Mouse (Mus musculus): Measurements from ENCODE around the gene Zc3h14. TPM values are rescaled to one million over a fixed set of nuclear protein-coding genes. Genes with fewer than 3 reads are reported as not detected.

Zc3h14 gene
- polyA plus RNA-seq, 1 experiment, result 29.6 TPM

- Histone ChIP-seq H3K36me3 (ENCODE audit: control insufficient read depth, insufficient read depth) (peaks cover 37% of the 10 kb centered on the region), H3ac (ENCODE audit: control insufficient read depth, insufficient read length, low read depth) (no peak overlapping the region), H3K27me3 (ENCODE audit: control insufficient read depth, insufficient read depth, insufficient read length) (no peaks in the 10 kb centered on the region), H3K79me3 (ENCODE audit: low read depth) (peaks cover 62% of the 10 kb centered on the region), H3K4me3 (ENCODE audit: insufficient read depth, poor library complexity, severe bottlenecking) (peak overlapping the region; percentile 42), H3K79me2 (ENCODE audit: control insufficient read depth, insufficient read depth) (peaks cover 86% of the 10 kb centered on the region)
- no peak for TF ChIP-seq MAX (IDR thresholded peaks at IDR 0.05)
- no peak for TF ChIP-seq MYOD1 (IDR thresholded peaks at IDR 0.05; ENCODE audit: control insufficient read depth, insufficient read length, low read depth)
- TF ChIP-seq CEBPB (IDR thresholded peaks at IDR 0.05; ENCODE audit: low read depth), result no peak
- no peak for TF ChIP-seq MYOG (IDR thresholded peaks at IDR 0.05; ENCODE audit: control insufficient read depth, extremely low read depth, insufficient read length)
- no peak for TF ChIP-seq FOSL1 (IDR thresholded peaks at IDR 0.05; ENCODE audit: insufficient read depth, low read length, poor library complexity, severe bottlenecking)
- TF ChIP-seq CTCF (IDR thresholded peaks at IDR 0.05; ENCODE audit: control insufficient read depth, insufficient read depth, insufficient read length), result no peak
- no peak for TF ChIP-seq USF1 (IDR thresholded peaks at IDR 0.05; ENCODE audit: low read depth)
Measured at GRCm38 (mm10) chr12:98733776-98734175, 13.0 kb upstream of the Zc3h14 start.

GRCm38 (mm10) chr12:98734246-98734879 lies 12.4 kb upstream of the Zc3h14 start:
- no peak for TF ChIP-seq MYOG (IDR thresholded peaks at IDR 0.05; ENCODE audit: control insufficient read depth, extremely low read depth, insufficient read length)
- TF ChIP-seq MYOD1 (IDR thresholded peaks at IDR 0.05; ENCODE audit: control insufficient read depth, insufficient read length, low read depth), result no peak
- no peak for TF ChIP-seq USF1 (IDR thresholded peaks at IDR 0.05; ENCODE audit: low read depth)
- TF ChIP-seq CTCF (IDR thresholded peaks at IDR 0.05; ENCODE audit: control insufficient read depth, insufficient read depth, insufficient read length), result no peak
- peak; percentile 72 for TF ChIP-seq MAX (IDR thresholded peaks at IDR 0.05)
- no peak for TF ChIP-seq CEBPB (IDR thresholded peaks at IDR 0.05; ENCODE audit: low read depth)
- no peak for TF ChIP-seq FOSL1 (IDR thresholded peaks at IDR 0.05; ENCODE audit: insufficient read depth, low read length, poor library complexity, severe bottlenecking)
- peaks cover 56% of the 10 kb centered on the region for H3K79me3 ChIP-seq (ENCODE audit: low read depth)
- peak overlapping the region; percentile 42 for H3K4me3 ChIP-seq (ENCODE audit: insufficient read depth, poor library complexity, severe bottlenecking)
- H3K79me2 ChIP-seq (ENCODE audit: control insufficient read depth, insufficient read depth), result peaks cover 80% of the 10 kb centered on the region
- peaks cover 31% of the 10 kb centered on the region for H3K36me3 ChIP-seq (ENCODE audit: control insufficient read depth, insufficient read depth)
- H3K27me3 ChIP-seq (ENCODE audit: control insufficient read depth, insufficient read depth, insufficient read length), result no peaks in the 10 kb centered on the region
- H3ac ChIP-seq (ENCODE audit: control insufficient read depth, insufficient read length, low read depth), result peak overlapping the region; percentile 56

- no peak for TF ChIP-seq MAX (IDR thresholded peaks at IDR 0.05)
- no peak for TF ChIP-seq FOSL1 (IDR thresholded peaks at IDR 0.05; ENCODE audit: insufficient read depth, low read length, poor library complexity, severe bottlenecking)
- no peak for TF ChIP-seq MYOD1 (IDR thresholded peaks at IDR 0.05; ENCODE audit: control insufficient read depth, insufficient read length, low read depth)
- no peak for TF ChIP-seq USF1 (IDR thresholded peaks at IDR 0.05; ENCODE audit: low read depth)
- TF ChIP-seq CEBPB (IDR thresholded peaks at IDR 0.05; ENCODE audit: low read depth), result no peak
- TF ChIP-seq CTCF (IDR thresholded peaks at IDR 0.05; ENCODE audit: control insufficient read depth, insufficient read depth, insufficient read length), result no peak
- Histone ChIP-seq H3ac (ENCODE audit: control insufficient read depth, insufficient read length, low read depth) (peak overlapping the region; percentile 70), H3K79me2 (ENCODE audit: control insufficient read depth, insufficient read depth) (peaks cover 72% of the 10 kb centered on the region), H3K79me3 (ENCODE audit: low read depth) (peaks cover 51% of the 10 kb centered on the region), H3K4me3 (ENCODE audit: insufficient read depth, poor library complexity, severe bottlenecking) (peak overlapping the region; percentile 42), H3K36me3 (ENCODE audit: control insufficient read depth, insufficient read depth) (peaks cover 25% of the 10 kb centered on the region), H3K27me3 (ENCODE audit: control insufficient read depth, insufficient read depth, insufficient read length) (no peaks in the 10 kb centered on the region)
Measured at GRCm38 (mm10) chr12:98734880-98735801, 11.6 kb upstream of the Zc3h14 start.

GRCm38 (mm10) chr12:98736951-98737800 lies 9.6 kb upstream of the Zc3h14 start, which contains the start of gene Ptpn21:
Gene Ptpn21 (minus strand): TSS chr12:98737405.
- H3ac ChIP-seq (ENCODE audit: control insufficient read depth, insufficient read length, low read depth), result peak within 1 kb of the TSS; percentile 93
- peaks cover 16% of the 10 kb centered on the region for H3K36me3 ChIP-seq (ENCODE audit: control insufficient read depth, insufficient read depth)
- H3K4me3 ChIP-seq (ENCODE audit: insufficient read depth, poor library complexity, severe bottlenecking), result peak within 1 kb of the TSS; percentile 74
- no peaks in the 10 kb centered on the region for H3K27me3 ChIP-seq (ENCODE audit: control insufficient read depth, insufficient read depth, insufficient read length)
- H3K79me3 ChIP-seq (ENCODE audit: low read depth), result peaks cover 41% of the 10 kb centered on the region
- H3K79me2 ChIP-seq (ENCODE audit: control insufficient read depth, insufficient read depth), result peaks cover 52% of the 10 kb centered on the region
- TF ChIP-seq FOSL1 (IDR thresholded peaks at IDR 0.05; ENCODE audit: insufficient read depth, low read length, poor library complexity, severe bottlenecking), result no peak
- TF ChIP-seq MYOD1 (IDR thresholded peaks at IDR 0.05; ENCODE audit: control insufficient read depth, insufficient read length, low read depth), result no peak
- no peak for TF ChIP-seq CEBPB (IDR thresholded peaks at IDR 0.05; ENCODE audit: low read depth)
- no peak for TF ChIP-seq MAX (IDR thresholded peaks at IDR 0.05)
- no peak for TF ChIP-seq CTCF (IDR thresholded peaks at IDR 0.05; ENCODE audit: control insufficient read depth, insufficient read depth, insufficient read length)
- no peak for TF ChIP-seq USF1 (IDR thresholded peaks at IDR 0.05; ENCODE audit: low read depth)
- no peak for TF ChIP-seq MYOG (IDR thresholded peaks at IDR 0.05; ENCODE audit: control insufficient read depth, extremely low read depth, insufficient read length)

Measured in C2C12 (cell line).